Mouse (Mus musculus): ENCODE results near the gene Cavin1. TPM values are rescaled to one million over a fixed set of nuclear protein-coding genes. Genes with fewer than 3 reads are reported as not detected.
A peak's percentile ranks its signal among the peaks of the same experiment; 100 is the strongest.
"Not testable (repeated sequence)": the region's sequence is repeated elsewhere in the genome, so short reads cannot be mapped to it uniquely, and the experiment has no call there.

Cavin1 gene
- 51.4 and 63.2 TPM in 2 replicates for polyA plus RNA-seq (2016; fragmentation: Nextera tagmentation; extraction: Ambion mirVana)

DNA sequence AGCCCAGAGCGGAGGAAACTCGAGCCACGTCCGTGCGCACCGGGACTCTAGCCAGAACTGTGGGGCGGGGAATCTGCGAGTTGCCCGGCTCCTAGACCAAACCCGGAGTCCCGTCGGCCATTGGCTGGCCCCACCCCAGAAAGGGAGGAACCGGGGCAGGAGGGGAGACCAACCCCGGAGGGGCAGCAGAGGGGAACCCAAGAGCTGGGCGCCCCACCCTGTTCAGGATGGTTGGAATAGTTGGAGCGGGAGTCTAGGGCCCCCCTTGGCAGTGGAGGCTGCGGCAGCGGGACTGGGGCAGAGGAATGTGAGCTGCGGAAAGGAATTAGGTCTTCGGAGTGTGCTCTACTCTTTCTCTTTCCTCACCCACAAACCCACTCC, at the start of gene Cavin1:
Gene Cavin1 (minus strand): TSS at position 331 of the 381 bp plus-strand sequence.
- H3K9me3 ChIP-seq (replicated peaks): no peaks in the 10 kb centered on the region
- no peaks in the 10 kb centered on the region for H3K36me3 ChIP-seq
- H3K4me3 ChIP-seq: peak within 1 kb of the TSS; percentile 38
- ATAC-seq (ENCODE audit: low FRiP score): no peak
- WGBS: 1% methylated on average over 20 of the region's 20 CpGs
- H3K4me1 ChIP-seq: peaks cover 17% of the 10 kb centered on the region
- H3K27ac ChIP-seq: no peak within 1 kb of the TSS
- peaks cover 92% of the 10 kb centered on the region for H3K27me3 ChIP-seq
- peak within 1 kb of the TSS; percentile 24; the same call in 1 of the 2 replicates for H3K9ac ChIP-seq
- peak within 1 kb of the TSS; percentile 51 for H3K4me2 ChIP-seq (replicated peaks)

GRCm38 (mm10) chr11:101011641-101012040, 41.0 kb upstream of the Cavin1 start:
- Histone ChIP-seq H3K4me1 (peaks cover 22% of the 10 kb centered on the region), H3K9me3 (replicated peaks) (no peaks in the 10 kb centered on the region), H3K27me3 (no peaks in the 10 kb centered on the region), H3K4me3 (no peak overlapping the region), H3K27ac (no peak overlapping the region), H3K4me2 (replicated peaks) (peak overlapping the region; percentile 62), H3K36me3 (peaks cover 29% of the 10 kb centered on the region), H3K9ac (peak overlapping the region; percentile 59; the same call in 1 of the 2 replicates)
- ATAC-seq (ENCODE audit: low FRiP score): no peak
- 83% methylated on average over 6 of the region's 6 CpGs for WGBS

DNA sequence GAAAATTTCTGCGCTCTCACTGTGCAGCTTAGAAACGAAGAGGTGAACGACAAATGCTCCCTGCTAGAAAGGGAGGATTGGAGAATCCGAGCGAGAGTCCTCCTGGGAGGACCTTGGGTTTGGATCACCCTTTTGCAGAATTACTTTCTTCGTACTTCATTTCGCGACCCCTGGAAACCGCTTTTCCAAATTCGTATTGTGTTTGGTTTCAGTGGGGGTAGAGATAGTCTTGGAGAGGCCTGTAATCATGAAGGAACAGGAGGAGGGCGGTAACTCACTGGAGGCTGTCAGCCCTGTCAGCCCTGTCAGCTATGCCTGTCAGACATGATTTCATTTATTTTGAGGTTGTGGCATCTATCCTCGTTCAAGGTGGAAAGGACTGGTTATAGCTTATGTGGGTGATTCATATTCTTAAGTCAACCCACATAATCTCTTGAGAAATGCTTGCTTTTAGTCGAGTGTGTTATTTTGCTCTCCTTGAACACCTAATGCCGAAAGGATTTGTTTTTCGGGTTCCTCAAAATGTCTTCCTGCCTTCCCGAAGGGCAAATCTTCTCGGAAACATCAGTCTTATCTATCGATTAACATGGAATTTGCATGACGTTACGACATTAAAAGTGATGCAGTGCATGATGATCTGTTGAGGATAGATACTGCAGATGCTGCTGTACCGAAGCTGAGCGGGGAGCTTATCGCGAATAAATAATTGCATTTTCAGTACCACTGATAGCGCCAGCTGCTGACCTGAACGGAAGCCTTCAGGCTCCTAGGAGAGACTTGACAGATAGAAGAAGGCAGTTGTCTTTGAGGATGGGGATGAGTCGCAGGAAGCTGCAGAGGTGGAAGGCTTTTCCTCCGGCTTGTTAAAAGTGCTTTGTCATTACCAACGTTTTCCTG, 39.4 kb upstream of the Cavin1 start:
- Histone ChIP-seq H3K9ac (peak overlapping the region; percentile 59), H3K4me2 (replicated peaks) (peak overlapping the region; percentile 62), H3K9me3 (replicated peaks) (no peaks in the 10 kb centered on the region), H3K36me3 (peaks cover 19% of the 10 kb centered on the region), H3K4me3 (peak overlapping the region; percentile 54), H3K27me3 (no peaks in the 10 kb centered on the region), H3K27ac (peak overlapping the region; percentile 73), H3K4me1 (peaks cover 20% of the 10 kb centered on the region)
- peak; percentile 59 for ATAC-seq (ENCODE audit: low FRiP score)
- WGBS: 11% methylated on average over 29 of the region's 29 CpGs

DNA sequence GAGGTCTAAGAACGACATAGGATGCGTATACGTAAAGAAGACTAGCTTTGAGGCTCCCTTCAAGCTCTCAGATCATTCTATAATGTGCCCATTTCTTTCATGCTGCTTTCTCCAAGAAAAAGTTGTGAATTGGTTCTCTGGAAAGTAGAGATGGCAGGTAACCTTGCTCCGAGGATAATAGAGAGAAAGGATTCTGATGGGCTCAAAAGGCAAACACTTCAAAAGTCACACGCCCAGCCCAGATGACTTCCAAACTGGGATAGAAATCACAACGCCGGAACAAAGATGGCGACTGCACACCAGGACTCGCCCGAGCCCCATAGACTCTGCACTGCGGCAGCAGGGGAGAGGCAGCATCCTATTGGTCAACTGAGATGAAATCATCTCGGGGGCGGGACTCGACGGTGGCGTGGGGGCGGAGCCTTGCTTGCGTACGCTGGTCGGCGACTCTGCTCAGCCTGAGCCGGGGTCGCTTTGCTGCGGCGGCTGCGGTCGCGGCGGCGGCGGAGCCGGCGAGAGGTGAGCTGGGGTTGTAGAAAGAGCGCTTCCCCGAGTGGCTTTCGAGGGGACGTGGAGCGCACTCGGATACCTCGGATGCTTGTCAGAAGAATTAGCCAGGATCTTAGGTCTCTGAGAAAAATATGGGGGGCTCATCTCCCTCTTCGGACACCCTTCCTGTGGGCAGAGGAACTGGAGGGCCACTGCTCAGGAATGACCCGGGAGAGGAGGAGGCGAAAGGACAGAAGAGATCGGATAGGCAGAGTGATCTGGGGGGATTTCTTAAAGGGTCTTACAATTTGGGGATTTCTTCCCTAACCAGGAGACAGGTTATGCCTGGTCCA, 38.6 kb upstream of the Cavin1 start, which contains the start of gene Atp6v0a1:
Gene Atp6v0a1 (plus strand): TSS at position 407 of the 842 bp plus-strand sequence.
- Histone ChIP-seq H3K4me1 (peaks cover 20% of the 10 kb centered on the region), H3K36me3 (peaks cover 14% of the 10 kb centered on the region), H3K9me3 (replicated peaks) (no peaks in the 10 kb centered on the region), H3K4me3 (peak within 1 kb of the TSS; percentile 54), H3K27ac (peak within 1 kb of the TSS; percentile 85), H3K27me3 (peaks cover 5% of the 10 kb centered on the region; the same call in 1 of the 2 replicates), H3K9ac (peak within 1 kb of the TSS; percentile 59), H3K4me2 (replicated peaks) (peak within 1 kb of the TSS; percentile 62)
- peak; percentile 99 for ATAC-seq (ENCODE audit: low FRiP score)
- WGBS: under 1% methylated on average over 44 of the region's 44 CpGs

DNA sequence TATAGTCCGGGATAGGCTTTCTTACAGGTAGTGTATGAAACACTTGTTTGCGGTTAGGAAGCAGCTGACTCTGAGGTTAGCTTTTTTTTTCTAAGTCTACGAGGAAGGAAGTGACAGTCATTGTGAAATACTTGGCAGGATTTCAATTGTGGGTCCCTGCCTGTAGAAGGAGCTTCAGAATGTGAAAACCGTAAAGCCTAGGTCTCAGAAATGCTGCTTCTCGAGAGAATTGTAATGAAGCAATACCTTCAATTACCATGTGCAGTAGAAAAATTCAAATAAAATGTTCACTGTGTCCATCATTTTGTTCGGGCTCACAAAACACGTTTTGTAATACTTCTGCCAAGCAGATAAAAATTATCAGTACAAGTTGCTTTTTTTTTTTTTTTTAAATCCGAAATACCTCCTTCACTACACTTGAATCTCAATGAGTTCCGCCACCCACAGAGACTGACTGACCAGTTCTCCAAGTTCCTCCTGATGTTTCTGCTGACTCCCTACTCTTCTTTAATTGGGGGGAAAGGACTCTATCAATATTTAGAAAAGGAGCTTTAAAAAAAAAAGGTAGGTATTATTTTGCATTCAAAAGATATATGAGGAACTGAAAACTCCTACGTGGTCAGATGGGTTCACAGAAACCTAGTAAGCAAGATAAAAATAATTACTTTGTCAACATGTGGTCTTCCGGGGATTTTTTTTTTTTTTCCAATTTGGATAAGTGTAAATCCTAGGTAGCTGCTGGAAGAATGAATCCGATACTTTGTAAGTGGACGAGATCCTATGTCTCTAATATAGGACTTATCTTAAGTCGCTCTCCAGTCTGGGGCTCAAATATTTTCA, 37.7 kb upstream of the Cavin1 start:
- peak overlapping the region; percentile 85 for H3K27ac ChIP-seq
- peaks cover 20% of the 10 kb centered on the region for H3K4me1 ChIP-seq
- no peak for ATAC-seq (ENCODE audit: low FRiP score)
- H3K4me2 ChIP-seq (replicated peaks): peak overlapping the region; percentile 62
- H3K36me3 ChIP-seq: peaks cover 7% of the 10 kb centered on the region; the same call in 1 of the 2 replicates
- H3K27me3 ChIP-seq: peaks cover 5% of the 10 kb centered on the region; the same call in 1 of the 2 replicates
- H3K9ac ChIP-seq: no peak overlapping the region
- H3K4me3 ChIP-seq: peak overlapping the region; percentile 54
- 59% methylated on average over 14 of the region's 14 CpGs for WGBS
- H3K9me3 ChIP-seq (replicated peaks): no peaks in the 10 kb centered on the region

DNA sequence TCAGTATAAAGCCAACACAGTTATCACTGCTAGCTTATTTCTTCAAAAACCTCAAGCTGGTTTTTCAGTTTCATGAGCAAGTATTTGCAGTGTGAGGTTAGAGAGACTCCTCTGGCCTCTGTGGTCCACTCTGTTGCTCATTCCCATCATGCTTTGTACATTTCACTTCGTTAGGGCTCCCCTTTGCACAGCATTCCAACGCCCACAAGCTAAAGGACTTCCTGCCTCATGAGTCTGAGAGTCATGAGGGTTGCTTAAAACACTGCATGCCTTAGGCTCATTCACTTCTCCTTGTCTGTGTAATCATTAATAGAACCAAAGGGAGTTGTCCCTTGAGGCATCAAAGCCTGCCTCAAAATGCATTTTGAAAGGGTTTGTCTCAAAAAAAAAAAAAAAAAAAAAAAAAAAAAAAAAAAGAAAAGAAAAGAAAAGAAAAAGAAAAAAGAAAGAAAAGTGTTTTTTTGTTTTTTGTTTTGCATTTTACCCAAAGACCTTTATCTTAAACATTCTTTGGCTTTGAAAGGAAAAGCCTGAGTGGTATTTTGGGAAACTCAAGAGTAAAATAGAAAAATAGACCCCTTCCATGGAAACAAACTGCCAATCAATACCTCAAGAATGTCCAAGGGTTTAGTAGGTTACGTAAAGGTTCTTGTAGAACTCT, 32.5 kb upstream of the Cavin1 start:
- no peak overlapping the region for H3K9ac ChIP-seq
- no peak for ATAC-seq (ENCODE audit: low FRiP score)
- no peaks in the 10 kb centered on the region for H3K4me1 ChIP-seq
- no peak overlapping the region for H3K27ac ChIP-seq
- H3K4me2 ChIP-seq (replicated peaks): no peak overlapping the region
- no peak overlapping the region for H3K4me3 ChIP-seq
- no peaks in the 10 kb centered on the region for H3K36me3 ChIP-seq
- peaks cover 5% of the 10 kb centered on the region; the same call in 1 of the 2 replicates for H3K27me3 ChIP-seq
- WGBS: 49% methylated on average over 3 of the region's 3 CpGs
- no peaks in the 10 kb centered on the region for H3K9me3 ChIP-seq (replicated peaks)

DNA sequence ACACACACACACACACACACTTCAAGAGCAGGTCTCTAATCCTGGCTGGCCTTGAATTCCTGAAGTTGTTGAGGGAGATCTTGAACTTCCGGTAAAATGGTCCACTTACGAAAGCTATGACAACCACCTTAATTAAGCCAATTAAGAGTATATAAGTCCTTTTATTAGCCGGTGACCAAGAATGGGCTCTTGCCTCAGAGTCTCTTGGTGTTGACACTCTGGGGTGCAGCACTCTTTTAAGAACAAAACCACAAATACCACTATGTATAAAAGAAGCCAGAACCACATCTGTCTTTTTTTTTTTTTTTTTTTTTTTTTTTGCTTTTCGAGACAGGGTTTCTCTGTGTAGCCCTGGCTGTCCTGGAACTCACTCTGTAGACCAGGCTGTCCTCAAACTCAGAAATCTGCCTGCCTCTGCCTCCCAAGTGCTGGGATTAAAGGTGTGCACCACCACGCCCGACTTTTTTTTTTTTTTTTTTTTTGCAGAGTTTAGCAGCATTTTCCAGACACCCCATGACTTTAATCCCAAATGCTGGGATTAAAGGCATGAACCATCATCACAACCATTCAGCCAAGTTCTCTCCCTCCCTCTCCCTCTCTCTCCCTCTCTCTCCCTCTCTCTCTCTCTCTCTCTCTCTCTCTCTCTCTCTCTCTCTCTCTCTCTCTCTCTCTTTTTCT, 31.3 kb upstream of the Cavin1 start:
- not testable (repeated sequence) for ATAC-seq (ENCODE audit: low FRiP score); H3K36me3 ChIP-seq; H3K27me3 ChIP-seq; H3K4me1 ChIP-seq; H3K9ac ChIP-seq; H3K4me3 ChIP-seq; H3K9me3 ChIP-seq (replicated peaks); H3K27ac ChIP-seq; H3K4me2 ChIP-seq (replicated peaks)
- WGBS: 83% methylated on average over 6 of the region's 6 CpGs

DNA sequence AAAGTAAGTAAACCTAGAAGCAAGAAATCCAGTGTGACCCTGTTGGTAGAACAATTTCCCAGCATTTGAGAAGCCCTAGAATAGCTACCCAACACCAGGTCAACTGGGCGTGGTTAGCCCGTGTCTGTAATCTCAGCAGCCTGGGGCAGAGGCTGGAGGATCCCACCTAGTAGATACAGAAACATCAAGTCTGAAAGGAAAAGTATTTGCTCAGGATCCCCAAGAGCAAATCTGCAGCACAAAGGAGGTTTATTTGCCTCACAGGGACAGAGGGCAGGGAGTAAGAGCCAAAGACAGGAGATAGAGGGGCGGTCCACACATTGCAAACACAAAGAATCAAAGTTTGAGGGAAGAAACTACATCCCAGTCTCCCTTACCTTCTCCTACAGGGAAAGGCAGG, 28.6 kb upstream of the Cavin1 start:
- Histone ChIP-seq H3K9me3 (replicated peaks) (no peaks in the 10 kb centered on the region), H3K4me1 (no peaks in the 10 kb centered on the region), H3K4me3 (no peak overlapping the region), H3K27ac (no peak overlapping the region), H3K27me3 (no peaks in the 10 kb centered on the region; the same call in 1 of the 2 replicates), H3K4me2 (replicated peaks) (no peak overlapping the region), H3K9ac (no peak overlapping the region), H3K36me3 (no peaks in the 10 kb centered on the region)
- ATAC-seq (ENCODE audit: low FRiP score): no peak
- WGBS: 65% methylated on average over 3 of the region's 3 CpGs

DNA sequence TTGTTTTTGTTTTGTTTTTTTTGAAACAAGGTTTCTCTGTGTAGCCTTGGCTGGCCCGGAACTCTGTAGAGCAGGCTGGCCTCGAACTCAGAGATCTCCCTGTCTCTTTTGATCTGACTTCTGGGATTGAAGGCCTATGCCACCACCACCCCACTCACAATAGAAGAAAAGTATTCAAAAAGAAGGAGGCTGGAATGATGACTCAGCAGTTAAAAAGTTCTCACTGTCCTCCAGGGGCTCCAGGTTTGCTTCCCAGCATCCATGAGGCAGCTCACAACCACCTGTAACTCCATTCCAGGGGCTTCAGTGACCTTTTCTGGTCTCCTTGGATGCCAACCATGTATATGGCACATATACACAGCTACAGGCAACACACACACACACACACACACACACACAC, 28.1 kb upstream of the Cavin1 start:
- no peak for ATAC-seq (ENCODE audit: low FRiP score)
- no peaks in the 10 kb centered on the region for H3K4me1 ChIP-seq

GRCm38 (mm10) chr11:100996501-100996900, 25.8 kb upstream of the Cavin1 start:
- Histone ChIP-seq H3K27ac (no peak overlapping the region), H3K36me3 (no peaks in the 10 kb centered on the region), H3K9me3 (replicated peaks) (no peaks in the 10 kb centered on the region), H3K27me3 (no peaks in the 10 kb centered on the region; the same call in 1 of the 2 replicates), H3K9ac (no peak overlapping the region), H3K4me1 (no peaks in the 10 kb centered on the region), H3K4me3 (no peak overlapping the region), H3K4me2 (replicated peaks) (no peak overlapping the region)
- 82% methylated on average over 4 of the region's 4 CpGs for WGBS
- no peak for ATAC-seq (ENCODE audit: low FRiP score)

More for the DNA sequence above, 28.1 kb upstream of the Cavin1 start:
- Histone ChIP-seq H3K36me3 (no peaks in the 10 kb centered on the region), H3K9me3 (replicated peaks) (no peaks in the 10 kb centered on the region), H3K9ac (no peak overlapping the region), H3K4me2 (replicated peaks) (no peak overlapping the region), H3K27ac (no peak overlapping the region), H3K4me3 (no peak overlapping the region), H3K27me3 (no peaks in the 10 kb centered on the region; the same call in 1 of the 2 replicates)
- WGBS: 90% methylated on average over 2 of the region's 2 CpGs

DNA sequence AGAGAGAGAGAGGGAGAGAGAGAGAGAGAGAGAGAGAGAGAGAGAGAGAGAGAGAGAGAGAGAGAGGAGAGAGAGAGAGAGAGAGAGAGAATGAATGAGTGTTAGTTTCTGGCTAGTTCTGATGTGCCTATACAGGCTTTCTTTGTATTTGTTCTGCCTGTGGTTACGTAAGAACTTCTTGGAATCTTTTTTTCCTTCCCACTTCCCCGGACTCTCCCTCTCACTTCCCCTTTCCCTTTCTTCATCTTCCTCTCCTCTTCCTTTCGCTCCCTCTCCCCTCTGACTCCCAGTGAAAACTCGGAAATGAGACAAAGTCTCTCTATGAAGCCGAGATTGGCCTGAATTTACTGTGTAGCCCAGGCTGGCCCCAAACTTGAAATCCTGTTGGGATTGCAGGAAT, 24.0 kb upstream of the Cavin1 start:
- Histone ChIP-seq H3K4me2 (replicated peaks) (no peak overlapping the region), H3K4me3 (no peak overlapping the region), H3K27ac (no peak overlapping the region), H3K27me3 (no peaks in the 10 kb centered on the region; the same call in 1 of the 2 replicates), H3K9me3 (replicated peaks) (no peaks in the 10 kb centered on the region), H3K36me3 (no peaks in the 10 kb centered on the region), H3K4me1 (no peaks in the 10 kb centered on the region), H3K9ac (no peak overlapping the region)
- no peak for ATAC-seq (ENCODE audit: low FRiP score)
- WGBS: 83% methylated on average over 5 of the region's 5 CpGs

All from hindbrain, embryonic 12.5 days (tissue).